Mouse (Mus musculus) heart, embryonic 16.5 days (tissue): ENCODE measurements around the gene Pink1. TPM values are rescaled to one million over a fixed set of nuclear protein-coding genes. Genes with fewer than 3 reads are reported as not detected.

ENCODE experiments used
- ATAC-seq: fragments of 200-750 bp; cut with Nextera tagmentation; replicated peaks from 2 replicates; pipeline ENCODE4 v1.8.0; 2017; ENCODE audit warnings: moderate number of reproducible peaks; ENCODE audit not compliant: insufficient read depth, low FRiP score; ENCODE audit errors: extremely low read depth
- H3K27ac ChIP-seq: fragments of 300-500 bp; sonication (generic); 2 replicates; pipeline ENCODE4 v1.5.1; 2014; ENCODE audit warnings: mild to moderate bottlenecking, low read length, control low read depth, moderate library complexity
- H3K27me3 ChIP-seq: fragments of 300-500 bp; sonication (generic); 2 replicates; pipeline ENCODE4 v1.6.1; 2014; ENCODE audit warnings: low read length, mixed read lengths; ENCODE audit not compliant: control insufficient read depth, insufficient read depth
- H3K36me3 ChIP-seq: fragments of 300-500 bp; sonication (generic); 2 replicates; pipeline ENCODE4 v1.6.1; 2014; ENCODE audit not compliant: control insufficient read depth, insufficient read depth
- H3K4me1 ChIP-seq: fragments of 300-500 bp; sonication (generic); 2 replicates; pipeline ENCODE4 v1.6.1; 2014; ENCODE audit warnings: low read length, mixed read lengths; ENCODE audit not compliant: control insufficient read depth, insufficient read depth
- H3K4me2 ChIP-seq: fragments of 300-500 bp; sonication (generic); 2 replicates; pipeline ENCODE4 v1.6.1; 2014; ENCODE audit warnings: low read depth, mild to moderate bottlenecking, control low read depth, low read length
- H3K4me3 ChIP-seq: fragments of 300-500 bp; sonication (generic); 2 replicates; pipeline ENCODE4 v1.5.1; 2014; ENCODE audit warnings: mild to moderate bottlenecking, control low read depth, low read length
- H3K9ac ChIP-seq: fragments of 300-500 bp; sonication (generic); 2 replicates; pipeline ENCODE4 v1.6.1; 2014; ENCODE audit warnings: low read length, control low read depth
- H3K9me3 ChIP-seq: fragments of 300-500 bp; sonication (generic); replicated peaks from 2 replicates; pipeline ENCODE4 v1.6.1; 2016; ENCODE audit warnings: low read length; ENCODE audit not compliant: control insufficient read depth
- WGBS: fragments of 180-500 bp; shearing (Covaris S2); extraction: QIAGEN DNeasy Blood & Tissue Kit; methylation state at CpG from one replicate; pipeline ENCODE4 v1.1.7; 2014; 5-methylcytosine and 5-hydroxymethylcytosine counted together
- polyA plus RNA-seq: library from polyadenylated mRNA; unstranded; fragments of >200 nt; fragmentation: Nextera tagmentation; extraction: Ambion mirVana; gene quantifications from 2 replicates; pipeline ENCODE4 v1.2.1, GENCODE M21; 2015

Gene Pink1
- polyA plus RNA-seq, 1 experiment from 2014 or later, result 70.9 TPM

DNA sequence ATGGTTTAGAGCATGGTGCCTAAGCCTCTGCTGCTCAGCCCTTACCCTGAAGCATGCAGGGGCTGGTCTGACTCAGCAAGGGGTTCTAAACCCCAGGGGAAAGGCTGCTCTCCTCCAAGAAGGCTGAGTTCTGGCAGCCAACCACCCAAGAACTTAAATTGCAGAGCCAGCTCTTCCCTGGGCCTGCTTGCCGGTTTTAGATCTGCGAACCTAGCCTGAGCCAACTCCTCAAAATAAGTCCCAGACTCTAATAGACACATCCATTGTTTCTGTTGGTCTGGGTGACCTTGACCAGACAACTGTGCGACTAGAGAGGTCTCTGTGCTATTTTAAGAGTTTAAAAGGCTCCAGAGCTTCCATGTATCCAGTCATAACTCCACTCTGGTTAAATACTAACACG, 2.4 kb downstream of the Pink1 start:
- Histone ChIP-seq H3K27ac (peak overlapping the region; percentile 98), H3K36me3 (0 out of 2 replicates have a peak, but pooled peaks cover 4% of the 10 kb centered on the region), H3K4me1 (peaks cover 39% of the 10 kb centered on the region), H3K27me3 (no peaks in the 10 kb centered on the region), H3K9ac (peak overlapping the region; percentile 18; the same call in 1 of the 2 replicates), H3K4me2 (peak overlapping the region; percentile 49), H3K9me3 (no peaks in the 10 kb centered on the region; the same call in 1 of the 2 replicates), H3K4me3 (no peak overlapping the region)
- no peak for ATAC-seq
- WGBS, result 32% methylated on average over 4 of the region's 4 CpGs

DNA sequence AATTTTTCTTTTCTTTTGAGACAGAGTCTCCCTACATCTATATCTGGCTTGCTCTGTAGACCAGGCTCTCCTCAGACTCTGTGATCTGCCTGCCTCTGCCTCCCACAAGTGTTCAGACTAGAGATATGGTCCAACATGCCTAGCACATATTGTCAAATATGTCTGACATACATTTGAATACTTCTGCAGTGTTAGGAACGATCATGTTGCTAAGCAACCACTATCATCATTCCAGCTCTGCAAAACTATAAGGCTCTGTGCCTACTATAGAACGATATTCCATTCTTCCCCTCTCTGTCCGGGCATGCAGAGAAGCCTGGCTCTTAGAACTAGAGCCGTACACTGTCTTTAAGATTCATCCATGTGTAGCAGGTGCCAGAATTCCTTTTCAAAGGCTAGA, 3.4 kb downstream of the Pink1 start:
- H3K9me3 ChIP-seq, result no peaks in the 10 kb centered on the region

DNA sequence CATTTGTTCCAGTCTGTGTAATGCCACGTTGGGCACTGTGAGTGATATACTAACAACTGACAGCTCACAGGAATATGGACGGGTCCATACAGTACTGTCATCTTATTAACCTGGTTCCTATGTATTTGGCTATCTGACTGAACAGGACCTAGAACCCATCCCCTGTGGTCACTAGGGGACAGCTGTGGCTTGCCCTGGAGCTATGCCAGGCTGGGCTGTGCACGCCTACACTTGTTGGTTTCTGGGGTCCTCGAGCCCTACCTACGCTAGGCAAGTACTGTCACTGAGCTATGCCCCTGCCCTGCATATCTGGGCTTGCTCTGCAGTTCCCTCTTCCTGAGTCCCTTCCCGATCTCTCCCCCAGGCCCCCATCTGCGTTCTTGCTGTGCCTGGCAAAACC, 4.6 kb downstream of the Pink1 start:
- Histone ChIP-seq H3K4me1 (peaks cover 37% of the 10 kb centered on the region), H3K36me3 (peaks cover 11% of the 10 kb centered on the region), H3K9me3 (0 out of 2 replicates have a peak, but pooled peaks cover 3% of the 10 kb centered on the region), H3K27ac (no peak overlapping the region), H3K27me3 (no peaks in the 10 kb centered on the region), H3K9ac (no peak overlapping the region), H3K4me3 (no peak overlapping the region), H3K4me2 (no peak overlapping the region)
- no peak for ATAC-seq
- 72% methylated on average over 7 of the region's 7 CpGs for WGBS

More for the DNA sequence above, 3.4 kb downstream of the Pink1 start:
- Histone ChIP-seq H3K4me2 (no peak overlapping the region), H3K27ac (peak overlapping the region; percentile 98; the same call in 1 of the 2 replicates), H3K36me3 (peaks cover 4% of the 10 kb centered on the region; the same call in 1 of the 2 replicates), H3K4me1 (peaks cover 39% of the 10 kb centered on the region), H3K27me3 (no peaks in the 10 kb centered on the region), H3K4me3 (no peak overlapping the region), H3K9ac (no peak overlapping the region)
- WGBS, result 50% methylated on average over 4 of the region's 4 CpGs
- ATAC-seq, result no peak

DNA sequence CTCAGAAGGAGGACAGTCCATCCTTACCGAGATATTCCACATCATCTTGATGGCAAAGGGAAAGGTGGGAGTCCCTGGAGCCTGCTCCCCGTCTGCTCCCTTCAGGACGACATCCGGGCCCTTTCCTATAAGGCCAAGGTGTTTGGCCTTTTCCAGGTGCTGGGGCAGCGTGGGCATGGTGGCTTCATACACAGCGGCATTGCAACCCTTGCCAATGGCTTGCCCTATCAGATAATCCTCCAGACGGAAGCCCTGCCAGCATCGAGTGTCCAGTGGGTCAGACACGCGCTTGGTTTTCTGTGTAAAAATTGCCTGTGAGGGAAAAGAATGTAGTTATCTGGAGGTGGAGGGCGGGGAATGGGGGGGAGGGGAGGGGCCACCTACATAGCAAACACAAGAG, 5.4 kb downstream of the Pink1 start:
- no peaks in the 10 kb centered on the region for H3K27me3 ChIP-seq
- WGBS, result 55% methylated on average over 11 of the region's 11 CpGs
- H3K4me1 ChIP-seq, result peaks cover 35% of the 10 kb centered on the region
- 0 out of 2 replicates have a peak, but pooled peaks cover 4% of the 10 kb centered on the region for H3K9me3 ChIP-seq
- no peak overlapping the region for H3K4me2 ChIP-seq
- peaks cover 14% of the 10 kb centered on the region for H3K36me3 ChIP-seq
- no peak overlapping the region for H3K4me3 ChIP-seq
- no peak for ATAC-seq
- no peak overlapping the region for H3K27ac ChIP-seq
- H3K9ac ChIP-seq, result no peak overlapping the region

DNA sequence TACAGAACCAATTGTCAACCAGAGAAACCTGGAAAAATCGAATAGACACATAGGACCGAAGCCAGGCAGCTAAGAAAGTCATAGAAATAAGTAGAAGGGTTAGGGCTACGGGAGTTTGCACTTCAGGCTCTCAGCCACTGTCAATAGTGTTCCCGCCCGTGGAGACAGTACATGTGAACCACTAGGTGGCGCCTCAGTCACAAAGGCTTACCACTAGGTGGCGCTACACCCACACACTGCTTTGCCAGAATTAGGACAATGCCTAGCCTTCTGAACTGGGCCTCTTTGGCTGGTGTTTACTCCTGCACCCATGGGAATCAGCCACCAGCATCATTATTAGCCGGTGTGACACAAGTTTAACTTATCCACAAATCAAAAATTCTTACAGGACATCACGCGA, 6.6 kb downstream of the Pink1 start:
- no peak overlapping the region for H3K4me3 ChIP-seq
- 34% methylated on average over 10 of the region's 10 CpGs for WGBS
- 0 out of 2 replicates have a peak, but pooled peaks cover 4% of the 10 kb centered on the region for H3K9me3 ChIP-seq
- H3K36me3 ChIP-seq, result peaks cover 16% of the 10 kb centered on the region
- H3K4me1 ChIP-seq, result peaks cover 33% of the 10 kb centered on the region
- H3K9ac ChIP-seq, result no peak overlapping the region
- H3K4me2 ChIP-seq, result no peak overlapping the region
- ATAC-seq, result no peak
- no peak overlapping the region for H3K27ac ChIP-seq
- no peaks in the 10 kb centered on the region for H3K27me3 ChIP-seq

DNA sequence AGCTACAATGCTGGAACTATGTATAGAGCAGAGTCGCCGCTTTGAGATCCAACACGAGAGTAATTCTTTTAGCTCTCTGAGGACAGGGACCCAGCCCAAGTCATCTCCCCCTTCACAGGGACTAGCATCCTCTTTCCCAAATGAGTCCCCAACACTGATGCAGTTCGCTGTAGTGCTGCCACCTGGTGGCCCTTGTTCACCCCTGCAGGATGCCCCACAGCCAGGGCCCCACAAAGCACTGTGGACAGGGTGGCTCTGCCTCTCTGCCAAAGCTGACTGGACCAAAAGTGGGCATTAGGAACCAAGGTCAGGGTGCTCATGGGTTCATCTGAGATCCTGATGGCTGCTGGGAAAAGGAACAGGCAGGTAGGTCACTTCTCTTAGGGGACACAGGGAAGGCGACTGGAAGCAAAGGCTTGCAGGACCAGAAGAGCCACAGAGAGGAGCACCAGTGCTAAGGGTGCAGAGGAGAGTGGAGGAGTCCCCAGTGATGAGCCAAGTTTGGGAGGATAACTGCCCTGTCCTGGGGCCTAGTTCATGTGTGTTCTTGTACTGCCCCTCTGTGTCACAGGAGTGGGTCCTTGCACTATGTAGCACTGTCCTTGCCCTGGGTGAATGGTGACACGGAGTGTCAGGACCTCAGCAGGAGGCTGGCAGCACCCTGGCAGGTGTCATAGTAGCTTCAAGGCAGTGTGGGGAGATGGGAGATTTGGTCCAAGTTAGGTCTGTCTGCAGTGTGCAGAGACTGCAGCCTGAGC, 7.4 kb downstream of the Pink1 start:
- Histone ChIP-seq H3K4me3 (no peak overlapping the region), H3K27ac (no peak overlapping the region), H3K36me3 (peaks cover 24% of the 10 kb centered on the region), H3K9ac (no peak overlapping the region), H3K9me3 (0 out of 2 replicates have a peak, but pooled peaks cover 4% of the 10 kb centered on the region), H3K27me3 (no peaks in the 10 kb centered on the region), H3K4me1 (peaks cover 25% of the 10 kb centered on the region), H3K4me2 (no peak overlapping the region)
- ATAC-seq, result no peak
- 50% methylated on average over 6 of the region's 6 CpGs for WGBS

DNA sequence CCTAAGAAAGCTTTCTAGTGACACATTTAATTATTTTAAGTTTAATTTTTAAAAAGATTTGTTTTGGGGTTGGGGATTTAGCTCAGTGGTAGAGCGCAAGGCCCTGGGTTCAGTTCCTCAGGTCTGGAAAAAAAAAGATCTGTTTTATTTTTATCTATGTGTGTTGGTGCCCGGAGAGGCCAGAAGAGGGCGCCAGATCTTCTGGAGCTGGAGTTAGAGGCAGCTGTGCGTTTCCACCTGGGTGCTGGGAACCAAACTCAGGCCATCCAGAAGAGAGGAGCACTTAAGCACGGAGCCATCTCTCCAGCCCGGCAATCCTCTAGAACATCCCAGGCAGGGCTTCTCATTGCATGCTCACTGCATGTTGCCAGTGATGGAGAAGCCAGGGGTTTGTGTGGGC, 9.7 kb downstream of the Pink1 start:
- Histone ChIP-seq H3K4me2 (no peak overlapping the region), H3K4me1 (peaks cover 5% of the 10 kb centered on the region), H3K4me3 (no peak overlapping the region), H3K36me3 (peaks cover 43% of the 10 kb centered on the region), H3K27me3 (no peaks in the 10 kb centered on the region), H3K27ac (no peak overlapping the region), H3K9me3 (0 out of 2 replicates have a peak, but pooled peaks cover 4% of the 10 kb centered on the region), H3K9ac (no peak overlapping the region)
- 89% methylated on average over 6 of the region's 6 CpGs for WGBS
- ATAC-seq, result no peak

DNA sequence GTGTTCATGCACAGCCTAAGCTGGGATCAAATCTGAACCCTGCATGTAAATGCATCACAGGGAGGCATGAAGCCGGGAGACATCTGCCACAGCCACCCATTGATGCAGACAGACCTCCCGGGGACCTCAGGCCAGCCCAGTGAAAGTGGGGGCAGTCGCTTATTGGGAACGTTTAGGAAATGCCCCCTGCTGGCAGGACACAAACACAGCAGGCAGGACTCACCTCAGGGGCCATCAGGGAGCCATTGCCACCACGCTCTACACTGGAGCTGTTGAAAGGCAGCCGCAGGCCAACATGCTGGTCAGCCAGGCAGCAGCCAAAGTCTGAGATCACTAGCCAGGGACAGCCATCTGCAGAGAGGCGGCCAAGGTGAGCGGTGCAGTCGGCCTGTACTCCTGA, 10.3 kb downstream of the Pink1 start:
- Histone ChIP-seq H3K4me1 (peaks cover 2% of the 10 kb centered on the region), H3K9me3 (0 out of 2 replicates have a peak, but pooled peaks cover 4% of the 10 kb centered on the region), H3K4me2 (no peak overlapping the region), H3K36me3 (peaks cover 48% of the 10 kb centered on the region), H3K4me3 (no peak overlapping the region), H3K9ac (no peak overlapping the region), H3K27me3 (no peaks in the 10 kb centered on the region), H3K27ac (no peak overlapping the region)
- ATAC-seq, result no peak
- 72% methylated on average over 9 of the region's 9 CpGs for WGBS

DNA sequence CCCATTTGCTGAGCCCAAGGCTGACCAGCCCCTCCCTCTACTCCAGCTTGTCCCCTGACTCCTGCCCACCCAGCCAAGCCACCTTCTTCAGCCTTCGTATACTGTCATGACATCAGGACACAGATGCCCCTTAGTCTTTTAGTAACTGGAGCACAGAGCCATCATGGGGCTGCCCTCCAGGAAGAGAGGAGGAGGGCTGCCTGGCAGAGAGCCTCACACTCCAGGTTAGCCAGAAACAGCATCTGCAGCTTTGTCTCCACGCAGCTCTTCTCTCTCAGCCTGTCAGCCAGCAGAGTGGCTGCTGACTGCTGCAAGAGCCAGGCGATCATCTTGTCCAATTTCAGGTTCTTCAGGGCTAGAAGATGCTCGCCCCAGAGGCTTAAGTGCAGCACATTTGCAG, 12.3 kb downstream of the Pink1 start:
- H3K4me1 ChIP-seq, result no peaks in the 10 kb centered on the region
- H3K36me3 ChIP-seq, result peaks cover 58% of the 10 kb centered on the region
- H3K9me3 ChIP-seq, result 0 out of 2 replicates have a peak, but pooled peaks cover 4% of the 10 kb centered on the region
- H3K4me3 ChIP-seq, result no peak overlapping the region
- H3K27ac ChIP-seq, result no peak overlapping the region
- no peak overlapping the region for H3K4me2 ChIP-seq
- H3K27me3 ChIP-seq, result no peaks in the 10 kb centered on the region
- 88% methylated on average over 4 of the region's 4 CpGs for WGBS
- no peak for ATAC-seq
- H3K9ac ChIP-seq, result no peak overlapping the region
